Mouse (Mus musculus): ENCODE data around the gene Olfr322. TPM values are rescaled to one million over a fixed set of nuclear protein-coding genes. Genes with fewer than 3 reads are reported as not detected.
"Not testable (repeated sequence)": the region's sequence is repeated elsewhere in the genome, so short reads cannot be mapped to it uniquely, and the experiment has no call there.

Gene Olfr322
- polyA plus RNA-seq, 1 experiment from 2014 or later: not detected

DNA sequence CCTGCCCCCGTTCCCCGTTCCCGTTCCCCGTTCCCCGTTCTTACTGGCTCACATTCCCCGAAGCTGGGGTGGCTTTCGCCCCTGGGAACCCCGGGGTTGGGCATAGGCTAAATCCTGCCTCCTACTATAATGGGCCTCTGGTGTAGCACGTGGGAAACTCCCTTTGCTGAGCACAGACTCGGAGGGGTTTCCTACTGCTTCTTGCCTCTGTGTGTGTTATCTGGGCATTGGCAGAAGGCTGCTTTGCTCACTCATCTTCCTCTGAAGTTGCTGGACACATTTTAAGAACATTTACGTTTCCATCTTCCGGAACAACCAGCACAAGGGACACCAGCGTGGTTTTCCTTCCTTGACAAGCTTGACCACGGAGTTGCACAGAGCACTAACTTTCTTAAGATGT, 17.5 kb upstream of the Olfr322 start:
- no peaks in the 10 kb centered on the region for H3K36me3 ChIP-seq
- H3K27me3 ChIP-seq (replicated peaks): peaks cover 7% of the 10 kb centered on the region
- no peak overlapping the region for H3K9ac ChIP-seq
- H3K4me2 ChIP-seq (replicated peaks): peak overlapping the region; percentile 76
- no peak for ATAC-seq
- H3K4me1 ChIP-seq (replicated peaks): peaks cover 6% of the 10 kb centered on the region
- H3K9me3 ChIP-seq: no peaks in the 10 kb centered on the region
- 39% methylated on average over 14 of the region's 14 CpGs for WGBS
- H3K4me3 ChIP-seq (replicated peaks): no peak overlapping the region
- no peak overlapping the region for H3K27ac ChIP-seq

DNA sequence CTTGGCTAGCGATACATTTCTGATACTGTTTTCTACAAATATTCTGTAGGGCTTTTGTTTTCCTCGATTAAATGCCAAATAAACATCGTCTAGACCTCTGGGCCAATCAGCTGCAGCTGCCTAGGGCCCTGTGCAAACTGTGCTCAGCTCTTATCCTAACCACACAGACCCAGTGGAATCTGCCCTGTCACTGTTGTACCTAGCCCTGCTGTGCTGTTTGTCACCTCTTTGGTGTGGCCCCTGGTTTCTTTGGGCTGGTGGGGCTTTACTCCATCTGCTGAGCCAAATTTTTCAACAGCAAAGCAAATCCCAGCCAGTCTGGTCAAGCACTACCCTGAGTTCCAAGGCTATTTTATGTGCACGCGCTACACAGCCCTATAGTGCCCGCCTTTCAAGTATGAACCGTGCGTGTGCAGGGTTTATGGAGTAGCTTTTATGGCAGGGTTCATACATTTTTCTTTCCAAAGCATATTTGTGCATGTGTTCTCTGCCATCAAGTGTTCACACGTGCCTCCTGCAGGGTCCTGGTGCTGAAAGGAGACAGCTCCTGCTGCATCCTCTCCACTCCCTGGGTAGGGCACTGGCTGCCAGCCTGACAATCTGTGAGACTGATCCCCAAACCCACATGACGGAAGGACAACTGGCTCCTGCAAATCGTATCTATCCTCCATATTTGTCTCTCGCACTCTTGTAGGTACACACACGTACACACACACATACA, 16.8 kb upstream of the Olfr322 start:
- 78% methylated on average over 13 of the region's 13 CpGs for WGBS
- peaks cover 6% of the 10 kb centered on the region for H3K4me1 ChIP-seq (replicated peaks)
- H3K27ac ChIP-seq: no peak overlapping the region
- H3K4me3 ChIP-seq (replicated peaks): no peak overlapping the region
- H3K27me3 ChIP-seq (replicated peaks): peaks cover 7% of the 10 kb centered on the region
- H3K36me3 ChIP-seq: no peaks in the 10 kb centered on the region
- no peak overlapping the region for H3K9ac ChIP-seq
- ATAC-seq: peak; percentile 83; the same call in 1 of the 2 replicates
- H3K4me2 ChIP-seq (replicated peaks): no peak overlapping the region
- no peaks in the 10 kb centered on the region for H3K9me3 ChIP-seq

DNA sequence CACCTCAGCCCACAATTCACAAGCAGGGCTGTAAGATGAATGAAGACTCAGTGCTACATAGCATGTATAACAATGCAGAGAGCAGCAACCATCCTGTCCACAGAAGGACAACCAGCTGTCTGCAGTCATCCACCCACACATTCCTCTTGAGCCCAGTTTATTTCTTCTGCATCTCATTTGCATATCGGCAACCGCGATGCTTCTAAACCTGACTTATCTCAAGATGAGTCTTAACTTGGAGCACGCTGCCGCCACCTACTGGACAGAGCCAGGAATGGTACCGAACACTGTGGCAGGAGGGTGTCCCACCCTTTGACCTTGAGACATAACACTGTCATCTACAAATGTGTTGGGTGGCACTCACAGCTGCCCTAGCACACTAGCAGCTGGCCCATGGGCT, 15.2 kb upstream of the Olfr322 start:
- H3K36me3 ChIP-seq: no peaks in the 10 kb centered on the region
- H3K27me3 ChIP-seq (replicated peaks): peaks cover 7% of the 10 kb centered on the region
- H3K4me3 ChIP-seq (replicated peaks): no peak overlapping the region
- H3K4me2 ChIP-seq (replicated peaks): no peak overlapping the region
- WGBS: 35% methylated on average over 6 of the region's 6 CpGs
- H3K27ac ChIP-seq: no peak overlapping the region
- no peak overlapping the region for H3K9ac ChIP-seq
- peaks cover 6% of the 10 kb centered on the region for H3K4me1 ChIP-seq (replicated peaks)
- no peak for ATAC-seq
- no peaks in the 10 kb centered on the region for H3K9me3 ChIP-seq

DNA sequence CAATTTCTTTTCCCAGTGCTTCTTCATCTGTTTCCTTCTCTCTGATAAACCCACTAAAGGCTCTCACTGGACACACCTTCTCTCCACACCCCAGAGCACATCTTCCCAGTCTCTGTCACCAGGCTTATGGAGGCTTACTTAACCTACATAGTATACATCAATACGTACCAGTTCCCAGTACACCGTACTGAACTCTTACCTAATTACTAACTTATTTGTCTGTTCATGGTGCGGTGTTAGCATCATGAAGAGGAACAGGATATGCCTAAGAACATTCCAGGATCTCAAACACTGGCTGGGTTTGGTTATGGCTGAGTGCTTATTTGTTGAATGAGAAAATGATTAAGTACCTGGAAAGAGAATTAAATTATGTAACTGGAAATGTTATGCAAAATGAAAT, 3.4 kb upstream of the Olfr322 start:
- H3K4me3 ChIP-seq (replicated peaks): no peak overlapping the region
- H3K4me1 ChIP-seq (replicated peaks): no peaks in the 10 kb centered on the region
- H3K4me2 ChIP-seq (replicated peaks): no peak overlapping the region
- ATAC-seq: no peak
- H3K36me3 ChIP-seq: no peaks in the 10 kb centered on the region
- no peaks in the 10 kb centered on the region for H3K9me3 ChIP-seq
- 91% methylated on average over 3 of the region's 3 CpGs for WGBS
- no peak overlapping the region for H3K9ac ChIP-seq
- H3K27ac ChIP-seq: no peak overlapping the region
- H3K27me3 ChIP-seq (replicated peaks): no peaks in the 10 kb centered on the region

DNA sequence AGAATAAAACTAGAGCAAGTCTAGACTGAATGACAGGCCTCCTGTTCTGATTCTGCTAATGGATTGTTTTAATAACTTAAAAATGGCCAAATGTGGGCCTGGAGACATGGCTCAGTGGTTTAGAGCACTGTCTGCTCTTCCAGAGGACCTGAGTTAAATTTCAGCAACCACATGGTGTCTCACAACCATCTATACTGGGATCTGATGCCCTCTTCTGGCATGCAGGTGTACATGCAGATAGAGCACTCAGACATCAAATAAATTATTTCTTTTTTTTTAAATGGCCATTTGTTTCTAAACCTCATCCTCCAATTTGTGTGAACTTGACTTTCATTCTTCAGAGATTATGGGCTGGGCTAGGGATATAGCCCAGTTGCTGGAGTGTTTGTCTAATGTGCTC, 10.7 kb downstream of the Olfr322 start:
- H3K27ac ChIP-seq: no peak overlapping the region
- H3K9ac ChIP-seq: no peak overlapping the region
- H3K4me3 ChIP-seq (replicated peaks): no peak overlapping the region
- no peaks in the 10 kb centered on the region for H3K4me1 ChIP-seq (replicated peaks)
- no peaks in the 10 kb centered on the region for H3K9me3 ChIP-seq
- no peak overlapping the region for H3K4me2 ChIP-seq (replicated peaks)
- H3K27me3 ChIP-seq (replicated peaks): no peaks in the 10 kb centered on the region
- H3K36me3 ChIP-seq: no peaks in the 10 kb centered on the region
- no peak for ATAC-seq

DNA sequence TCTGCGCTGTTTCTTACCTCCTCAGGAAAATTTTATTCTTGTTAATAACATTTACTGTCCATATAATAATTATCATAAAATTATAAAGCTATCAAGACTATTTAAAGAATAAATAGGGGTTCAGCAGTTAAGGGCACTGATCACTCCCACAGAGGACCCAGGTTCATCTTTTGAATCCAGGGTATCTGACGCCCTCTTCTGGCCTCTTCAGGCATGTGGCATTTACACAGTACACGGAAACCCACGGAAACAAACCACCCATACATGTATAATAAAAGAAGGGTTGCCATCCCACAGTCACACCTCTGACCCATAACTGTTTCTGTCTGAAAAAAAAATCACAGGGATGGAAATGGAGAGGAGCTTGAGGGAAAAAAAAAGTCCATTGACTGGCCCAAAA, 13.2 kb downstream of the Olfr322 start:
- Histone ChIP-seq H3K4me3 (replicated peaks) (no peak overlapping the region), H3K9ac (no peak overlapping the region), H3K4me1 (replicated peaks) (no peaks in the 10 kb centered on the region), H3K9me3 (no peaks in the 10 kb centered on the region), H3K4me2 (replicated peaks) (no peak overlapping the region), H3K27me3 (replicated peaks) (no peaks in the 10 kb centered on the region), H3K27ac (no peak overlapping the region), H3K36me3 (no peaks in the 10 kb centered on the region)
- 53% methylated on average over 4 of the region's 4 CpGs for WGBS
- no peak for ATAC-seq

DNA sequence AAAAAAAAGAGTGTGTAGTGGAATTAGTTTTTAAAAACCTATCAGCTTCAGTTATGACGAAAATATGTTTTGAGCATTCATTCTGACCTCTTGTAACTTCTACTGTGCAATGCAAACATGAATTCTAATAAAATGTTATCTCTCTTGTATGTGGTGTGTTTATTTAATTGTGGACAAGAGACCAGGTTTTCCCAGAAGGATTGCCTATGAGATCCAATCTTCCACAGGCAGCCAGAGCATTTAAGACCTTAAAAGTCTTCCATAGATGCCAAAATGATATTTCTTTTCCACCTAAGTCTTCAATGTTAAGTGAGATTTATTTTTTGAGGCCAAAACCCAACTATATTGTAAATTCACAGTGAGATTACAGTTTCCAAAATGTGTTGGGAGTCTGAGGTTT, 22.2 kb downstream of the Olfr322 start, which contains the start of gene Olfr320:
Olfr320 (plus strand) TSS at position 301 of the 400 bp plus-strand sequence.
- WGBS: 84% methylated on average over 1 of the region's 1 CpGs
- H3K9ac ChIP-seq: no peak within 1 kb of the TSS
- H3K4me1 ChIP-seq (replicated peaks): no peaks in the 10 kb centered on the region
- H3K27ac ChIP-seq: no peak within 1 kb of the TSS
- no peak within 1 kb of the TSS for H3K4me2 ChIP-seq (replicated peaks)
- ATAC-seq: no peak
- H3K4me3 ChIP-seq (replicated peaks): no peak within 1 kb of the TSS
- no peaks in the 10 kb centered on the region for H3K27me3 ChIP-seq (replicated peaks)
- no peaks in the 10 kb centered on the region for H3K9me3 ChIP-seq
- no peaks in the 10 kb centered on the region for H3K36me3 ChIP-seq

DNA sequence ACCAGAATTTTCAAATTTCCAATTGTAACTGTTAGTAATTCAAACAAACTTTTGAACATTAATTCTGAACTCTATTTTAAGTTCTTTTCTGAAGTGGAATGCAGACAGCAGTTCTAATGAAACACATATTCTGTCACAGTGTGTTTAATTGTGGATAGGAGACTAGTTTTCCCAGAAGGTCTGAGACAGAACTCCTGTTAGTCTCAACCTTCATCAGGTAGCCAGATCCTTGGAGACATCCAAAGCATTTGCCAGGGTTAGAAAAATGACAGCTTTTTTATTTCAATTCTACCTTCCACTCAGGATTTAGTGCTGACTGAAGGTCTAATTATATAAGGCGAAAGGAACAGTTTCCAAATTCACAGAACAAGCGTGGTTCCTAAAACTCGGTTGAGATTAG, 40.3 kb downstream of the Olfr322 start, which contains the start of gene Olfr319:
Olfr319 (plus strand) TSS at position 301 of the 400 bp plus-strand sequence.
- no peaks in the 10 kb centered on the region for H3K36me3 ChIP-seq
- no peak within 1 kb of the TSS for H3K27ac ChIP-seq
- no peak within 1 kb of the TSS for H3K9ac ChIP-seq
- 90% methylated on average over 3 of the region's 3 CpGs for WGBS
- no peaks in the 10 kb centered on the region for H3K27me3 ChIP-seq (replicated peaks)
- no peak within 1 kb of the TSS for H3K4me3 ChIP-seq (replicated peaks)
- ATAC-seq: no peak
- no peak within 1 kb of the TSS for H3K4me2 ChIP-seq (replicated peaks)
- no peaks in the 10 kb centered on the region for H3K9me3 ChIP-seq
- no peaks in the 10 kb centered on the region for H3K4me1 ChIP-seq (replicated peaks)

DNA sequence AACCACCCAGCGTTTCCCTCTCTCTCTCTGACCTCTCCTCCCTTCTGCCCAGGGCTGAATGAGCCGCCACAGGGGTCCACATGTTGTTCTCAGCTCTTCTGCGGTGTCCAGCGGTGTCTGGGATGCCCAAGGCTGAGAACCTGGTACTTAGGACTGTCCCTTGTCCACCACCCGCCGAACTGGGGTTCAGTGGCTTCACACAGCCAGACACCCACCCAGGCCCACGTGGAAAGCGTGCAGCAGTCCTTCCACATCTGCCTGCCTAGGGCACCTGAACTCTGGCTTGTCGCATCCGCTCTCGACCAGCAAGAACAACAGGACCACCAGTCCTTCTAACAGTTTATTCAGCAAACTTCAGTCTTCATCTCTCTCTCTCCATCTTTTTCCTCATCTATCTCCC, 50.5 kb downstream of the Olfr322 start:
- 82% methylated on average over 11 of the region's 11 CpGs for WGBS
- no peak for ATAC-seq
- Histone ChIP-seq H3K9me3 (no peaks in the 10 kb centered on the region), H3K9ac (no peak overlapping the region), H3K27me3 (replicated peaks) (no peaks in the 10 kb centered on the region), H3K27ac (no peak overlapping the region), H3K4me3 (replicated peaks) (no peak overlapping the region), H3K4me1 (replicated peaks) (no peaks in the 10 kb centered on the region), H3K4me2 (replicated peaks) (no peak overlapping the region), H3K36me3 (no peaks in the 10 kb centered on the region)

DNA sequence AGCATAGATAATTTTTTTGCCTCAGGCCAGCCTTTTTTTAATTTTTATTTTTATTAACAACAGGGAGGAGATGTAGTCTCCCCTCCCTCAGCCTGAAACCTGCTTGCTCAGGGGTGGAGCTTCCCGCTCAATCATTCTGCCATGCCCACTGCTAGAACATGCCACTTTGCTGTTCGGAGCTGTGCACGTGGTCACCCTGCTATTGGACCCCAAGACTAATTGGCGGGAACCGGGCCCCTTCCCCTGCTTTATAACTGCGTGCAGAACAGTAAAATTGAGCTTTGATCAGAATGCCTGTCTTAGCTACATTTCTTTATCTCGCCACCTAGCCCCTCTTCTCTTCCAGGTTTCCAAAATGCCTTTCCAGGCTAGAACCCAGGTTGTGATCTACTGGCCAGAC, 59.1 kb downstream of the Olfr322 start:
- 82% methylated on average over 7 of the region's 7 CpGs for WGBS
- H3K9me3 ChIP-seq; H3K27me3 ChIP-seq (replicated peaks); H3K4me2 ChIP-seq (replicated peaks); H3K27ac ChIP-seq; H3K4me3 ChIP-seq (replicated peaks); H3K4me1 ChIP-seq (replicated peaks); H3K9ac ChIP-seq; H3K36me3 ChIP-seq; ATAC-seq: not testable (repeated sequence)

Other genes with a start within 250 kb of the Olfr322 start
- 0.20 TPM in 1 of 2 replicates, not detected in the other for gene 1810065E05Rik, start 237.7 kb upstream of the Olfr322 start, polyA plus RNA-seq (2015; fragmentation: Nextera tagmentation; extraction: Ambion mirVana)
- gene Gm12253, start 226.2 kb upstream of the Olfr322 start, polyA plus RNA-seq (2015; fragmentation: Nextera tagmentation; extraction: Ambion mirVana): not detected in 2 replicates
- not detected in 2 replicates for gene Lypd9, start 205.9 kb upstream of the Olfr322 start, polyA plus RNA-seq (2015; fragmentation: Nextera tagmentation; extraction: Ambion mirVana)
- gene Olfr30, start 196.5 kb upstream of the Olfr322 start, polyA plus RNA-seq (2015; fragmentation: Nextera tagmentation; extraction: Ambion mirVana): not detected in 2 replicates
- gene Olfr332, start 166.2 kb upstream of the Olfr322 start, polyA plus RNA-seq (2015; fragmentation: Nextera tagmentation; extraction: Ambion mirVana): not detected in 2 replicates
- not detected in 2 replicates for gene Olfr331, start 156.2 kb upstream of the Olfr322 start, polyA plus RNA-seq (2015; fragmentation: Nextera tagmentation; extraction: Ambion mirVana)
- not detected in 2 replicates for gene Olfr330, start 123.9 kb upstream of the Olfr322 start, polyA plus RNA-seq (2015; fragmentation: Nextera tagmentation; extraction: Ambion mirVana)
- not detected in 2 replicates for gene Olfr329-ps, start 112.4 kb upstream of the Olfr322 start, polyA plus RNA-seq (2015; fragmentation: Nextera tagmentation; extraction: Ambion mirVana)
- gene Olfr328, start 103.1 kb upstream of the Olfr322 start, polyA plus RNA-seq (2015; fragmentation: Nextera tagmentation; extraction: Ambion mirVana): 0.05 TPM in 1 of 2 replicates, not detected in the other
- not detected in 2 replicates for gene Olfr224, start 88.2 kb upstream of the Olfr322 start, polyA plus RNA-seq (2015; fragmentation: Nextera tagmentation; extraction: Ambion mirVana)
- not detected in 2 replicates for gene Olfr325, start 81.1 kb upstream of the Olfr322 start, polyA plus RNA-seq (2015; fragmentation: Nextera tagmentation; extraction: Ambion mirVana)
- gene Olfr324, start 63.7 kb upstream of the Olfr322 start, polyA plus RNA-seq (2015; fragmentation: Nextera tagmentation; extraction: Ambion mirVana): not detected in 2 replicates
- 0.19 TPM in 1 of 2 replicates, not detected in the other for gene 2210407C18Rik, start 42.7 kb upstream of the Olfr322 start, polyA plus RNA-seq (2015; fragmentation: Nextera tagmentation; extraction: Ambion mirVana)
- not detected in 2 replicates for gene Olfr323, start 28.3 kb upstream of the Olfr322 start, polyA plus RNA-seq (2015; fragmentation: Nextera tagmentation; extraction: Ambion mirVana)
- gene Trim58, start 18.3 kb upstream of the Olfr322 start, polyA plus RNA-seq (2015; fragmentation: Nextera tagmentation; extraction: Ambion mirVana): 0.16 and 0.23 TPM in 2 replicates
- gene Olfr320, start 22.3 kb downstream of the Olfr322 start, polyA plus RNA-seq (2015; fragmentation: Nextera tagmentation; extraction: Ambion mirVana): not detected in 2 replicates
- gene Olfr319, start 40.4 kb downstream of the Olfr322 start, polyA plus RNA-seq (2015; fragmentation: Nextera tagmentation; extraction: Ambion mirVana): not detected in 2 replicates
- gene Olfr318, start 65.2 kb downstream of the Olfr322 start, polyA plus RNA-seq (2015; fragmentation: Nextera tagmentation; extraction: Ambion mirVana): not detected in 2 replicates
- not detected in 2 replicates for gene Olfr317, start 80.4 kb downstream of the Olfr322 start, polyA plus RNA-seq (2015; fragmentation: Nextera tagmentation; extraction: Ambion mirVana)
- gene Olfr316, start 94.0 kb downstream of the Olfr322 start, polyA plus RNA-seq (2015; fragmentation: Nextera tagmentation; extraction: Ambion mirVana): not detected in 2 replicates
- not detected in 2 replicates for gene Olfr315, start 114.4 kb downstream of the Olfr322 start, polyA plus RNA-seq (2015; fragmentation: Nextera tagmentation; extraction: Ambion mirVana)
- not detected in 2 replicates for gene Olfr314, start 124.2 kb downstream of the Olfr322 start, polyA plus RNA-seq (2015; fragmentation: Nextera tagmentation; extraction: Ambion mirVana)
- gene Fam183b, start 143.2 kb downstream of the Olfr322 start, polyA plus RNA-seq (2015; fragmentation: Nextera tagmentation; extraction: Ambion mirVana): 16.8 and 17.2 TPM in 2 replicates
- not detected in 2 replicates for gene Olfr313, start 156.2 kb downstream of the Olfr322 start, polyA plus RNA-seq (2015; fragmentation: Nextera tagmentation; extraction: Ambion mirVana)
- gene Olfr312, start 170.5 kb downstream of the Olfr322 start, polyA plus RNA-seq (2015; fragmentation: Nextera tagmentation; extraction: Ambion mirVana): not detected in 2 replicates
- gene Olfr311, start 180.5 kb downstream of the Olfr322 start, polyA plus RNA-seq (2015; fragmentation: Nextera tagmentation; extraction: Ambion mirVana): not detected in 2 replicates
- gene Gm12258, start 188.4 kb downstream of the Olfr322 start, polyA plus RNA-seq (2015; fragmentation: Nextera tagmentation; extraction: Ambion mirVana): 5.4 and 6.1 TPM in 2 replicates
- gene 2810021J22Rik, start 208.4 kb downstream of the Olfr322 start, polyA plus RNA-seq (2015; fragmentation: Nextera tagmentation; extraction: Ambion mirVana): 6.1 and 7.3 TPM in 2 replicates
- gene Zfp39, start 245.4 kb downstream of the Olfr322 start, polyA plus RNA-seq (2015; fragmentation: Nextera tagmentation; extraction: Ambion mirVana): 3.7 and 4.6 TPM in 2 replicates